Mouse (Mus musculus): ENCODE data around the gene Ppox. TPM values are rescaled to one million over a fixed set of nuclear protein-coding genes. Genes with fewer than 3 reads are reported as not detected.
"Not testable (repeated sequence)": the region's sequence is repeated elsewhere in the genome, so short reads cannot be mapped to it uniquely, and the experiment has no call there.

Gene Ppox
- polyA plus RNA-seq (2014; fragmentation: Nextera tagmentation; extraction: Ambion mirVana), result 43.2 and 46.8 TPM in 2 replicates

DNA sequence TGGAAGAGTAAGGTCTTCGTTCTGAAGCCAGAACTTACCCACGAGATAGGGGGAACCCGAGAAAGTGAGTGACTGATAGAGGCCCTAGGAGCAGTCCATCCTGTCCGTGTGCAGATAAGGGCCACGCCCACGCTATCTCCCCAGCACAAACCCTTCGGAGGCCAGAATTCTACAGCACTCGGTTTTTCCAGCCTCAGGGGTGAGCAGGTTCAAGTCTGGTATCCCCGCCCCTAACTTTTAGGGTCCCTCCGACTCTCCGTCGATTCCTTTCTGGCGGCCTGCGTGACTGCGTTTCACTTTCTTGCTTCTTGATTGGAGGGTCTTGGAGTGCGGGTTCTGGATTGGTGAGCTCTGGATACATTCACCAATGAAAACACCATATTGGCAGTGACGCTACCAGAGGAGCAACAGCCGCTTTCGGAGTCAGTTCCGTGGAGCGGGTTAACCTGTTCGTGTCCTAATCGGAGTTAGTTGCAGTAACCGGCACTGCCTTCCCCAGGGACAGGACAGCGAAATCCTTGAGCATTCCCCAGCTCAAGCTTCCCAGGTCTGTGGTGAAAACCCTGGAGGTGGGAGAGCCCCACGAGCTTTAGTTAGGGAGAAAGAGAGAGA lies at the start of gene Ppox:
TSS of gene Ppox (minus strand) at position 271 of the 612 bp plus-strand sequence.
- Histone ChIP-seq H3K4me1 (ENCODE audit: control insufficient read depth, insufficient read depth, low read length) (peaks cover 7% of the 10 kb centered on the region), H3K4me3 (replicated peaks; ENCODE audit: low read depth, low read length) (peak within 1 kb of the TSS; percentile 67), H3K27me3 (ENCODE audit: control insufficient read depth, insufficient read depth, low read length) (no peaks in the 10 kb centered on the region), H3K4me2 (ENCODE audit: low read length) (peak within 1 kb of the TSS; percentile 85), H3K9ac (replicated peaks; ENCODE audit: low read length) (peak within 1 kb of the TSS; percentile 63), H3K36me3 (ENCODE audit: control insufficient read depth, insufficient read depth, low read length) (peaks cover 64% of the 10 kb centered on the region), H3K9me3 (ENCODE audit: control insufficient read depth, low read length) (no peaks in the 10 kb centered on the region), H3K27ac (replicated peaks; ENCODE audit: low read depth, low read length) (peak within 1 kb of the TSS; percentile 46)
- WGBS, result under 1% methylated on average over 26 of the region's 26 CpGs
- peak; percentile 95 for DNase-seq
- ATAC-seq (ENCODE audit: low FRiP score, low TSS enrichment), result peak; percentile 97

DNA sequence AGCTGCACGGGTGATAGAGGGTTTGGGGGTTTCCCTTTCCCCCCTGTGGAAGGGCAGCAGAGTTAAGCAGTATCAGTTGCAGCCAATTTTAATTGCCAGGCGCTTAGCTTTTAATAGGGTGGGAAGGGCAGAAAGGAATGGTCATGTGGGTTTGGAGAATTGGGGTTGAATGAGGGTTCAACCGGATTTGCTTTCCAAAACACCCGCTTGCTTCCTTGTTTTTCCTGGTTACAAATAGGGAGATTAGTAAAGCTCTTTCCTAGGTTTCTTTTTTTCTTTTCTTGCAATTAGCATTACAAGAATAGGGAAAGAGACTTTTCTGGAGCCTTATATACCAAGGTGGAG lies 49.2 kb upstream of the Ppox start:
- Histone ChIP-seq H3K27me3 (ENCODE audit: control insufficient read depth, insufficient read depth, low read length) (no peaks in the 10 kb centered on the region), H3K4me1 (ENCODE audit: control insufficient read depth, insufficient read depth, low read length) (peaks cover 32% of the 10 kb centered on the region), H3K4me3 (replicated peaks; ENCODE audit: low read depth, low read length) (peak overlapping the region; percentile 82), H3K27ac (replicated peaks; ENCODE audit: low read depth, low read length) (peak overlapping the region; percentile 99), H3K9ac (replicated peaks; ENCODE audit: low read length) (peak overlapping the region; percentile 84), H3K9me3 (ENCODE audit: control insufficient read depth, low read length) (no peaks in the 10 kb centered on the region), H3K36me3 (ENCODE audit: control insufficient read depth, insufficient read depth, low read length) (peaks cover 7% of the 10 kb centered on the region; the same call in 1 of the 2 replicates), H3K4me2 (ENCODE audit: low read length) (peak overlapping the region; percentile 83)
- WGBS, result 2% methylated on average over 4 of the region's 4 CpGs
- DNase-seq (no peak), ATAC-seq (ENCODE audit: low FRiP score, low TSS enrichment) (no peak)

DNA sequence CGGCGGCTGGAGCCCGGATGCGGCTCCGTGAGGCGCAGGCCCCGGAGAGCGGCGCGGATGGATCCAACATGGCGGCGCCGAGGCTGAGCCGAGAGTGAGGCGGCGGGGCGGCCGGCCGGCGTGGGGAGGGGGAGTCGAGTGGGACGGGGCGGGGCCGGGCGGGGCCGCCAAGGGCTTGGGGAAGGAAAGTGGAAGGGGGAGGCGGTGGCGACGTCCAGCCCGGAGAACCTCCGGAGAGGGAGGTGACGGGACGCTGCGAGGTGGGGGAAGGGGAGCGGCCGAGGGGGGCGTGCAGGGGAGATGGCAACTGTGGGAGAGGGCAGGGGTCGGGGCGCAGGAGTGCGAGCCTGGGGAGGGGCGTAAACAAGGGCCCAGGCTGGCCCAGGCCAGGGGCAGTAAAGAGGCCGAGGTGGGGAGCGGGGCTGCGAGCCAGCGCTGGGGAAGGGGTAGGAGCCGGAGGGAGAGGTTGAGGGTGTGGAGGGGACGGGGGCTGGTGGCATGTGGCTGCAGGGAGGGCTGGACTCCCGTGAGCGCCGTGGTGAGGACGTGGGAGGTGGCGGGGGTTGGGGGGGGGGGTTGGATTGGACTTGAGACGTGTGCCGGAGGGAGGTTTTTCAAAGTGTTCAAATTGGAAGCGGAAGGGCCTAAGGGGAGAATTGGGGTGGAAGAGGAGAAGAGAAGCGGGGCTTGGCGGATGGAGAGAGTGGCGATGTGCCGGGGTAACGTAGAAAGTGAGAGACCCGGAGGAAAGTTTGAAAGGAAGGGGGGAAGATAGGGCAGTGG lies 48.6 kb upstream of the Ppox start:
- ATAC-seq (ENCODE audit: low FRiP score, low TSS enrichment), result peak; percentile 88
- Histone ChIP-seq H3K36me3 (ENCODE audit: control insufficient read depth, insufficient read depth, low read length) (peaks cover 7% of the 10 kb centered on the region; the same call in 1 of the 2 replicates), H3K27me3 (ENCODE audit: control insufficient read depth, insufficient read depth, low read length) (no peaks in the 10 kb centered on the region), H3K9ac (replicated peaks; ENCODE audit: low read length) (peak overlapping the region; percentile 84), H3K4me3 (replicated peaks; ENCODE audit: low read depth, low read length) (peak overlapping the region; percentile 82), H3K9me3 (ENCODE audit: control insufficient read depth, low read length) (no peaks in the 10 kb centered on the region), H3K4me2 (ENCODE audit: low read length) (peak overlapping the region; percentile 83), H3K27ac (replicated peaks; ENCODE audit: low read depth, low read length) (peak overlapping the region; percentile 99), H3K4me1 (ENCODE audit: control insufficient read depth, insufficient read depth, low read length) (peaks cover 32% of the 10 kb centered on the region)
- DNase-seq, result peak; percentile 93
- WGBS, result 1% methylated on average over 60 of the region's 61 CpGs

DNA sequence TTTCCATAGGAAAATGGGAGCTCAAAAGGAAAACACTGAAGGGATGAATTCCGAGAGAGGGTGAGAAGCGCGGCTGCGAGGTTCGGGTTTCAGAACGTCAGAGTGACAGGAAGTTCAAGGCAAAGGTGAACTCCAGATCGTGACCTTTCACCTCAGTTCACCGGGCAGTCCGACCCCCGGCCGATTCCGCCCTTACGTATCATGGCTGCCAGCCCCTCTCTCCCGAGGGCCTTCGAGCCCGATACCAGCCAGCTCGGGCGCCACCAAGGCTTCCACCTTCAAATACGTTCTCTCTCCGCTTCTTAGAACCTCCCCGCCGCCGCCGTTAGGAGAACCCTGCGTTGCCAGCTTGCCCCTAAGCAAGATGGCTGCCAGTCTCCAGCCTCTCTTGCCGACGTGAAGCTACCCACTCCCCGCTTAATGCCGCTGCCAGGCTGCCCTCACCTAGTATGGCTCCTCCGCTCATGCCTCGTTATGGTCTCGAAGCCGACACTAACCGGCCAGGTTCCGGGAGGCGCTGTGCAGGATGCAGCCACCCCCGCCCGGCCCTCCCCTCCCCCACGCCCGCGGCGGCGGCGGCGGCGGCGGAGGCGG lies 48.0 kb upstream of the Ppox start, which contains the start of gene Dedd:
TSS of gene Dedd (plus strand) at position 307 of the 594 bp plus-strand sequence.
- Histone ChIP-seq H3K9me3 (ENCODE audit: control insufficient read depth, low read length) (no peaks in the 10 kb centered on the region), H3K9ac (replicated peaks; ENCODE audit: low read length) (peak within 1 kb of the TSS; percentile 84), H3K4me2 (ENCODE audit: low read length) (peak within 1 kb of the TSS; percentile 83), H3K27me3 (ENCODE audit: control insufficient read depth, insufficient read depth, low read length) (no peaks in the 10 kb centered on the region), H3K27ac (replicated peaks; ENCODE audit: low read depth, low read length) (peak within 1 kb of the TSS; percentile 99), H3K4me1 (ENCODE audit: control insufficient read depth, insufficient read depth, low read length) (peaks cover 32% of the 10 kb centered on the region), H3K4me3 (replicated peaks; ENCODE audit: low read depth, low read length) (peak within 1 kb of the TSS; percentile 82), H3K36me3 (ENCODE audit: control insufficient read depth, insufficient read depth, low read length) (peaks cover 7% of the 10 kb centered on the region; the same call in 1 of the 2 replicates)
- under 1% methylated on average over 48 of the region's 48 CpGs for WGBS
- DNase-seq, result peak; percentile 96
- ATAC-seq (ENCODE audit: low FRiP score, low TSS enrichment), result peak; percentile 96

DNA sequence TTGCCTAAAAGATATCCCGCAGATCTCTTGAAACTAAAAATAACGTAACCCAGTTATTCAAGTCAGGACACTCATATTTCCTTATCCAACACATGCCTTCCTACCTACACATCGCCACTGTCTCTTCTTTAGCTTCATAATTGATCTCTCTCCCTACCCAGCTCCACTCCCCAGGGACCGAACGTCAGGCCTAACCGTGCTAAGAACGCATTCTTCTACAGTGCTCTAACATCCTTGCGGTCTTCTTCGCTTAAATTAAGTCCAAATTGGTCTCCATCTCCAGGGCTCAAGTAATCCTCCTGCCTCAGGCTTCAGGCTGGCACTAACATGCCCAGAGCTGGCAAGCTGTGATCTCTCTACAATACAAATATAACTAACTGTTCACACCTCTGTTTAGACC lies 47.3 kb upstream of the Ppox start:
- H3K36me3 ChIP-seq (ENCODE audit: control insufficient read depth, insufficient read depth, low read length), result 0 out of 2 replicates have a peak, but pooled peaks cover 5% of the 10 kb centered on the region
- no peaks in the 10 kb centered on the region for H3K27me3 ChIP-seq (ENCODE audit: control insufficient read depth, insufficient read depth, low read length)
- H3K9me3 ChIP-seq (ENCODE audit: control insufficient read depth, low read length), result no peaks in the 10 kb centered on the region
- H3K4me3 ChIP-seq (replicated peaks; ENCODE audit: low read depth, low read length), result peak overlapping the region; percentile 82
- H3K4me1 ChIP-seq (ENCODE audit: control insufficient read depth, insufficient read depth, low read length), result peaks cover 32% of the 10 kb centered on the region
- ATAC-seq (ENCODE audit: low FRiP score, low TSS enrichment) (no peak), DNase-seq (peak; percentile 68)
- peak overlapping the region; percentile 84 for H3K9ac ChIP-seq (replicated peaks; ENCODE audit: low read length)
- H3K4me2 ChIP-seq (ENCODE audit: low read length), result peak overlapping the region; percentile 83
- 33% methylated on average over 9 of the region's 9 CpGs for WGBS
- H3K27ac ChIP-seq (replicated peaks; ENCODE audit: low read depth, low read length), result peak overlapping the region; percentile 99

DNA sequence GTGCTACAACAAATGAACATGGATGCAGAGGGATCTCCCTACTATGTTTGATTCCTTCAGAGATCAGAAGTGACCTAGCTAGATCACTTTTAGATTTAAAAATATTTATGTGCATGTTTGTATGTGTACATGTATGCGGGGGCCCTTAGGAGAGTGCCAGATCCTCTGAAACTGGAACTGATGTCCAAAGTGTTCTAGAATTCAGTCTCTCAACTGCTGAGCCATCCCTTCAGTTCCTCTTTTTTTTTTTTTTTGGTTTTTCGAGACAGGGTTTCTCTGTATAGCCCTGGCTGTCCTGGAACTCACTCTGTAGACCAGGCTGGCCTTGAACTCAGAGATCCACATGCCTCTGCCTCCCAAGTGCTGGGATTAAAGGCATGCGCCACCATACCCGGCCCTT lies 45.6 kb upstream of the Ppox start:
- peaks cover 25% of the 10 kb centered on the region for H3K4me1 ChIP-seq (ENCODE audit: control insufficient read depth, insufficient read depth, low read length)
- WGBS, result 83% methylated on average over 4 of the region's 4 CpGs
- H3K9ac ChIP-seq (replicated peaks; ENCODE audit: low read length); H3K4me2 ChIP-seq (ENCODE audit: low read length); H3K9me3 ChIP-seq (ENCODE audit: control insufficient read depth, low read length); ATAC-seq (ENCODE audit: low FRiP score, low TSS enrichment); H3K36me3 ChIP-seq (ENCODE audit: control insufficient read depth, insufficient read depth, low read length); DNase-seq; H3K4me3 ChIP-seq (replicated peaks; ENCODE audit: low read depth, low read length); H3K27me3 ChIP-seq (ENCODE audit: control insufficient read depth, insufficient read depth, low read length); H3K27ac ChIP-seq (replicated peaks; ENCODE audit: low read depth, low read length): not testable (repeated sequence)

DNA sequence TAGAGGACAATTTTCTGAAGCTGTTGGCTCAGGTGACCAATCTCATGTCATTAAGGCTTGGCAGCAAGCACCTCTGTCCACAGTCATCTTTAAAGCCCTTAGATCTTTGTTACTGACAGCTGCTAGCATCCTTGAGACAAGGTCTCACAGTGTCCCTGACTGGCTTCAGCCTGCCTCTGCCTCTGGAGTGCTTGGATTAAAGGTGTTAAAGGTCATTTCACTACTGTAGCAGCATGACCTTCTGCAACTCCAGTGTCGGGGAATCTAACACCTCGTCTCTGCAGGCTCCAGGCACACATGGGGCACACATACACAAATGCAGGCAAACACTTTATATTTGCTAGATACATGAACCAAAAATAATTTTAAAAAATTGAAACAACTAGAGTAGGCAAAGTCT lies 44.6 kb upstream of the Ppox start:
- 94% methylated on average over 2 of the region's 2 CpGs for WGBS
- ATAC-seq (ENCODE audit: low FRiP score, low TSS enrichment) (no peak), DNase-seq (no peak)
- Histone ChIP-seq H3K27me3 (ENCODE audit: control insufficient read depth, insufficient read depth, low read length) (no peaks in the 10 kb centered on the region), H3K9ac (replicated peaks; ENCODE audit: low read length) (no peak overlapping the region), H3K4me3 (replicated peaks; ENCODE audit: low read depth, low read length) (no peak overlapping the region), H3K9me3 (ENCODE audit: control insufficient read depth, low read length) (no peaks in the 10 kb centered on the region), H3K4me1 (ENCODE audit: control insufficient read depth, insufficient read depth, low read length) (peaks cover 17% of the 10 kb centered on the region), H3K36me3 (ENCODE audit: control insufficient read depth, insufficient read depth, low read length) (no peaks in the 10 kb centered on the region), H3K27ac (replicated peaks; ENCODE audit: low read depth, low read length) (no peak overlapping the region), H3K4me2 (ENCODE audit: low read length) (no peak overlapping the region)

DNA sequence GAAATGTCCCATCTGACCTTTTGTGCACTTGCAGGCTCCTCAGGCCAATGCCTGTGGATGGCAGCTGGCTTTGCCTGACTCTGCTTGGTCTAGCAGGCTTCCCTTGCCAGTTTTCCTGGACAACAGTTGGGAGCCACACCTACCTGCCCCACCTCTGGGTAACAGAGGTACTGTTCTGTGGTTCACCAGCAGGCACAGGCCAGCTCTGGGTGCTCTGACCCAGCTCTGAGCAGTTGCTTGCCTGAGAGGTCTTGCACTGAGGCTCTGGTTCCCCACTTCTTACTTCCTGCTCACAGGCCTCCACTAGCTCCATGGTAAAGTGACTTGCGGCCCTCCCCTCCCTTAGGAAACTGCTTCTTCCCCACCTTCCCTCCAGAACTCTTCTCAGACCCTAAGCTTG lies 41.0 kb upstream of the Ppox start:
- Histone ChIP-seq H3K4me1 (ENCODE audit: control insufficient read depth, insufficient read depth, low read length) (peaks cover under 1% of the 10 kb centered on the region; the same call in 1 of the 2 replicates), H3K9me3 (ENCODE audit: control insufficient read depth, low read length) (no peaks in the 10 kb centered on the region), H3K27ac (replicated peaks; ENCODE audit: low read depth, low read length) (no peak overlapping the region), H3K4me3 (replicated peaks; ENCODE audit: low read depth, low read length) (no peak overlapping the region), H3K9ac (replicated peaks; ENCODE audit: low read length) (no peak overlapping the region), H3K36me3 (ENCODE audit: control insufficient read depth, insufficient read depth, low read length) (no peaks in the 10 kb centered on the region), H3K4me2 (ENCODE audit: low read length) (no peak overlapping the region), H3K27me3 (ENCODE audit: control insufficient read depth, insufficient read depth, low read length) (no peaks in the 10 kb centered on the region)
- WGBS, result 85% methylated on average over 1 of the region's 1 CpGs
- DNase-seq (no peak), ATAC-seq (ENCODE audit: low FRiP score, low TSS enrichment) (no peak)

Measured in midbrain, embryonic 14.5 days (tissue).